17 mouse cellular contexts compared by ENCODE assay signal in the genomic region with DNA sequence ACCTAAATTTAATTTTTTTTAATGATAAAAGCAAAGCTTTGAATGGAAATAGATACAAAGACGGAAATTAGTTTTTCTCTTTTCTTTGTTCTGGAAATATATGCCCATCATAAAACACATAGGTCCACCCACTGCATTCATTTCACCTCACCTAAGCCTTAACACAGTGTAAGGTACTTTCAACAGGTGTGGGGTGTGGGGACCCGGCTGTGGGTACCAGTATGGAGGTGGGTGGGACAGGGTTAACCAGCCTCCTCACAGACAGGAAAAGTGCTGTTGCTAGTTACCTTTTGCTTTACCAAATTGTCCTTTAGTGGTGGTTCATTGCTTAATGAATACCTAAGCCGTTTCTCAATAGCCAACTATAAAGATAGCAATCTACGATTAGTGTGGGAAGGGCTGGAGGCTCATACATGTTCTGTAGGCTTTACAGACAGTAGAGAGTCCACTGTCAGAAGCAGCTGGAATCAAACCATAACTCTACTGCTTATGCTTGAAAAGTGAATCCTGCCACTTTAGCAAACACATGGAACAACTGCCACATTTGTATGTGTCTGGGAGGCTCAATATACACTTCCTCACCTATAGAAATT.
"Had no signal": no experiment of that assay in that cellular context is flagged by ENCODE, and none has a peak within 500 bp of the region (broad histone marks: within the 10 kb centered on the region; RNA-seq: fewer than 3 reads in every experiment).

No protein-coding gene starts in this region.

- DNase-seq: kidney, adult 11 months; kidney, adult 9 months; kidney, postnatal 10 days; layer of hippocampus, adult 9-11 months; layer of hippocampus, postnatal 36 days; liver; lung, adult 2 months; lung, postnatal 4 days; right cerebral cortex, postnatal 4 days; thymus, adult 2 months; thymus, postnatal 25 days had no signal

- H3K4me1 ChIP-seq: midbrain, embryonic 12.5 days; stomach, embryonic 15.5 days had no signal

- H3K27ac ChIP-seq: limb, embryonic 12.5 days; liver, embryonic 14.5 days; midbrain, embryonic 12.5 days; stomach, embryonic 15.5 days had no signal

- H3K27me3 ChIP-seq: limb, embryonic 12.5 days; midbrain, embryonic 12.5 days; stomach, embryonic 15.5 days had no signal

- H3K9ac ChIP-seq: limb, embryonic 12.5 days; liver, embryonic 14.5 days; midbrain, embryonic 12.5 days; stomach, embryonic 15.5 days had no signal

- H3K4me2 ChIP-seq: limb, embryonic 12.5 days; midbrain, embryonic 12.5 days; stomach, embryonic 15.5 days had no signal

- H3K4me3 ChIP-seq: limb, embryonic 12.5 days; midbrain, embryonic 12.5 days; stomach, embryonic 15.5 days had no signal

- H3K36me3 ChIP-seq: limb, embryonic 12.5 days; midbrain, embryonic 12.5 days; stomach, embryonic 15.5 days had no signal

- H3K9me3 ChIP-seq: limb, embryonic 12.5 days; midbrain, embryonic 12.5 days; stomach, embryonic 15.5 days had no signal

- ATAC-seq: lung, postnatal 0 days; midbrain, embryonic 16.5 days had no signal
